Mouse (Mus musculus): ENCODE results near the gene 1700020L24Rik. TPM values are rescaled to one million over a fixed set of nuclear protein-coding genes. Genes with fewer than 3 reads are reported as not detected.

The 1700020L24Rik gene
- polyA plus RNA-seq, 1 experiment from 2014 or later: 1.4 TPM

- H3K4me3 ChIP-seq: peak overlapping the region; percentile 73
- peak overlapping the region; percentile 96 for H3K4me2 ChIP-seq
- peak overlapping the region; percentile 79 for H3K27ac ChIP-seq (replicated peaks)
- H3K9ac ChIP-seq: peak overlapping the region; percentile 83
- no peaks in the 10 kb centered on the region for H3K36me3 ChIP-seq
- peaks cover 44% of the 10 kb centered on the region for H3K4me1 ChIP-seq
- H3K27me3 ChIP-seq (replicated peaks): peaks cover 52% of the 10 kb centered on the region
- no peak for ATAC-seq (ENCODE audit: extremely low read depth, insufficient number of reproducible peaks, low FRiP score, low TSS enrichment)
- no peaks in the 10 kb centered on the region for H3K9me3 ChIP-seq
- WGBS: 28% methylated on average over 7 of the region's 7 CpGs
Measured at GRCm38 (mm10) chr11:83441235-83441634, 3.8 kb downstream of the 1700020L24Rik start.

- Histone ChIP-seq H3K36me3 (no peaks in the 10 kb centered on the region), H3K4me2 (peak overlapping the region; percentile 68), H3K4me1 (peaks cover 57% of the 10 kb centered on the region), H3K27me3 (replicated peaks) (peaks cover 57% of the 10 kb centered on the region), H3K4me3 (peak overlapping the region; percentile 36), H3K9ac (peak overlapping the region; percentile 56), H3K9me3 (no peaks in the 10 kb centered on the region), H3K27ac (replicated peaks) (no peak overlapping the region)
- 12% methylated on average over 29 of the region's 29 CpGs for WGBS
- ATAC-seq (ENCODE audit: extremely low read depth, insufficient number of reproducible peaks, low FRiP score, low TSS enrichment): no peak
Measured at GRCm38 (mm10) chr11:83442596-83443267, 5.3 kb downstream of the 1700020L24Rik start.

- H3K9me3 ChIP-seq: no peaks in the 10 kb centered on the region
- WGBS: 3% methylated on average over 7 of the region's 7 CpGs
- no peaks in the 10 kb centered on the region for H3K36me3 ChIP-seq
- no peak for ATAC-seq (ENCODE audit: extremely low read depth, insufficient number of reproducible peaks, low FRiP score, low TSS enrichment)
- H3K27ac ChIP-seq (replicated peaks): no peak overlapping the region
- H3K27me3 ChIP-seq (replicated peaks): peaks cover 57% of the 10 kb centered on the region
- H3K4me2 ChIP-seq: 0 out of 2 replicates have a peak overlapping the region, but pooled peaks have one; percentile 7
- no peak overlapping the region for H3K4me3 ChIP-seq
- no peak overlapping the region; the same call in 1 of the 2 replicates for H3K9ac ChIP-seq
- H3K4me1 ChIP-seq: peaks cover 68% of the 10 kb centered on the region
Measured at GRCm38 (mm10) chr11:83443824-83444223, 6.3 kb downstream of the 1700020L24Rik start.

- Histone ChIP-seq H3K9ac (peak overlapping the region; percentile 67), H3K4me3 (peak overlapping the region; percentile 37), H3K27ac (replicated peaks) (no peak overlapping the region), H3K27me3 (replicated peaks) (peaks cover 57% of the 10 kb centered on the region), H3K4me2 (peak overlapping the region; percentile 62), H3K9me3 (no peaks in the 10 kb centered on the region), H3K4me1 (peaks cover 79% of the 10 kb centered on the region), H3K36me3 (no peaks in the 10 kb centered on the region)
- ATAC-seq (ENCODE audit: extremely low read depth, insufficient number of reproducible peaks, low FRiP score, low TSS enrichment): no peak
- WGBS: 24% methylated on average over 19 of the region's 19 CpGs
Measured at GRCm38 (mm10) chr11:83445001-83445400, 7.5 kb downstream of the 1700020L24Rik start.

DNA sequence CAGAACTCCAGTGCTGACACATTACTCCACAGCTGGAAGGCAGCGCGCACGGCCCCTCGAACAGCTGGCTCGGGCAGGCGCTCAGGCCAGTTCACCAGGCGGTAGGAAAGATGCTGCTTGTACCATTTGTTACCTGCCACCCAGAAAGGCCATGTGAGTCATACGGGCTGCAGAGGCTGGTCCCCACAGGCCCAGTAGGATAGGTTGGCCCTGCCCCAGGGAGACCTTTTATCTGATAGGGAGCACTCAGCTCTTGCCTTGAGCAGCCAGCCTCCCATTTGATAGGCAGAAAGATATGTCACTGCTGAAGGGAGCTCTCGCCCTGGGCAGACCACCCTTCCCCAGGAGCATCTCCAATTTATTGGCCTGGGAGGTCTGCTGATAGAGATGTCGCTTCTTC is 10.1 kb downstream of the 1700020L24Rik start:
- Histone ChIP-seq H3K27ac (replicated peaks) (peak overlapping the region; percentile 75), H3K4me2 (no peak overlapping the region), H3K9me3 (no peaks in the 10 kb centered on the region), H3K4me3 (no peak overlapping the region), H3K4me1 (peaks cover 64% of the 10 kb centered on the region), H3K36me3 (0 out of 2 replicates have a peak, but pooled peaks cover 3% of the 10 kb centered on the region), H3K27me3 (replicated peaks) (peaks cover 48% of the 10 kb centered on the region), H3K9ac (peak overlapping the region; percentile 41; the same call in 1 of the 2 replicates)
- no peak for ATAC-seq (ENCODE audit: extremely low read depth, insufficient number of reproducible peaks, low FRiP score, low TSS enrichment)
- WGBS: 69% methylated on average over 10 of the region's 10 CpGs

DNA sequence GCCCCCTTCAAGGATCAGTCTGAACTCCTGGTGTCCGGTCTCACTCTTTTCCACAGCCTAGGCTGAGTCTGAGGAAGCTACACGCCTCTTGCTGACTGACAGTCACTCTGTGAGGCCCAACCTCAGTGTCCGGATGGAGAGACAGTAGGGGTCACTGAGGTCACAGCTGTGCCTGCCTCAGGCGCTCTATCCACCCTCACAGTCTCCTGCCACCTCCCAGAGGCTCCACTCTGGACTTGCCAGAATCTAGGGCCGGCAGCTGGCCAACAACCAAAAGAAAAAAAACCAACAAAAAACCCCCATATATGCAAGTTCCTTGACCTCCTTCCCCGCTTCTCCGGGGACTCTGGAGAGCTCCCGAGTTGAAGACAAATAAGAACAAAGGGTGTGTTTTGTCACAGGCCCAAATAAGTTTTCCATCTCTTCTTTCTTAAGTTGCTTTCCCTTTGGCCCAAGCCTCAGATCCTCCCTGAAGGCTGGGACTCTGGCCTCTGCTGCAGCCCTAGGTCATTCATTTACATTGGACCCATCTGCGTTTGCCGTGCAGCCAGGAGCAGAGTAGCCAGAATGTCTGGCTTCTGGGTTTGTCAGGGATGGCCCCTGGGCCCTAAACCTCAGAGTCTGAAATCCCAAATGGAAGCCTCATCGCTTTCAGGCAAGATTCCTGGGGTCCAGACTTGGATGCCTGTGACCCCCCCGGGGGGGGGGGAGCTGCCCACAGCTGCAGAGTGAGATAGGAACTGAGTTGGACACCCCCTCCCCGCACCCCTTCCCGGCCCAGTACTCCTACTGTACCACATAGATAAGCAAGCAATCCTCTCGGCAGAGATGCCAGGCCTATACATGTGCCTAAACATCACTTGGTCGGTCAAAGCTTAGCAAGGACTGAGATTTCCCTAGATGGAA is 10.8 kb downstream of the 1700020L24Rik start:
- ATAC-seq (ENCODE audit: extremely low read depth, insufficient number of reproducible peaks, low FRiP score, low TSS enrichment): no peak
- H3K9me3 ChIP-seq: no peaks in the 10 kb centered on the region
- peak overlapping the region; percentile 16; the same call in 1 of the 2 replicates for H3K4me2 ChIP-seq
- H3K27ac ChIP-seq (replicated peaks): peak overlapping the region; percentile 75
- WGBS: 29% methylated on average over 16 of the region's 16 CpGs
- H3K4me3 ChIP-seq: no peak overlapping the region
- H3K27me3 ChIP-seq (replicated peaks): peaks cover 42% of the 10 kb centered on the region
- peaks cover 58% of the 10 kb centered on the region for H3K4me1 ChIP-seq
- H3K36me3 ChIP-seq: 0 out of 2 replicates have a peak, but pooled peaks cover 3% of the 10 kb centered on the region
- H3K9ac ChIP-seq: peak overlapping the region; percentile 41

- peaks cover 53% of the 10 kb centered on the region for H3K4me1 ChIP-seq
Measured at GRCm38 (mm10) chr11:83448927-83449236, 11.4 kb downstream of the 1700020L24Rik start.

DNA sequence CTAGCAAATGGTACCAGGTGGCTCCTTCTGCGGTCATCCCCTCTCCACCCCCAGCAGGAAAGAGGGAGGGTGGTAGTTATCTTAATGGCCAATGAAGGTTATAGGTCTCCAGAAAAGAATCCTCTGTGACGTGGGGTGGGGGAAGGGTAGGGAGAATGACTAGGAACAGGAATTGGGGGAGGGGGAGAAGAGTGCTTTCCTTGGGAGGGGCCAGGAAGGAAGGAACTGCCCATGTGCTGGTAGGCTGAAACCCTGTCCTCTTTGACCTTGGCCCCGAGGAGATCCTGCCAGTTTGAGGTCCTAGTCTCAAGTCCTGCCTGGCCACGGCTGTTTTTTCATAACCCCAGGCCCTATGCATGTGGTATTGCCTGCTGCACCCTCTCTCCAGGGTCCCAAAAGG is 11.8 kb downstream of the 1700020L24Rik start:
- ATAC-seq (ENCODE audit: extremely low read depth, insufficient number of reproducible peaks, low FRiP score, low TSS enrichment): no peak
- WGBS: 32% methylated on average over 4 of the region's 4 CpGs

More at GRCm38 (mm10) chr11:83448927-83449236, 11.4 kb downstream of the 1700020L24Rik start:
- Histone ChIP-seq H3K27me3 (replicated peaks) (peaks cover 36% of the 10 kb centered on the region), H3K4me3 (no peak overlapping the region), H3K4me2 (peak overlapping the region; percentile 16; the same call in 1 of the 2 replicates), H3K27ac (replicated peaks) (peak overlapping the region; percentile 75), H3K9ac (0 out of 2 replicates have a peak overlapping the region, but pooled peaks have one; percentile 15), H3K36me3 (0 out of 2 replicates have a peak, but pooled peaks cover 3% of the 10 kb centered on the region), H3K9me3 (no peaks in the 10 kb centered on the region)
- peak; percentile 45 for ATAC-seq (ENCODE audit: extremely low read depth, insufficient number of reproducible peaks, low FRiP score, low TSS enrichment)

DNA sequence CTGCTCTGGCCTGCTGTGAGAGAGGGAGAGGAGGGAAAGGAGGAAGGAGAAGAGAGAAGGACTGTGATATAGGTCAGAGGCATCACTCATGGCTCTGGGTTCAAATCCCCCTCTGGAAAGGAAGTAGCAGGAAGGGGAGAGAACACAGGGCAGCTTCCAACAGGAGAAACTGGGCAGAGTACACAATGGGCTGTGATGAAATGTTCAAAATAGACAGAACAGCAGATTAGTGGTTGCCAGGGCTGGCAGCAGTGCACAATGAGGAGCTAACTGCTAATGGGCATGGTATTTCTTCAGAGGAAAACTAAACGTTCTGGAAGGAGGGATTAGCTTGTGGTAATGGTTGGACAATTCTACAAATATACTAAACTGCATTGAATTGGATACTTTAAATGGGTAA is 13.1 kb downstream of the 1700020L24Rik start:
- H3K36me3 ChIP-seq: 0 out of 2 replicates have a peak, but pooled peaks cover 3% of the 10 kb centered on the region
- no peak overlapping the region for H3K27ac ChIP-seq (replicated peaks)
- peaks cover 58% of the 10 kb centered on the region for H3K4me1 ChIP-seq
- no peak overlapping the region for H3K9ac ChIP-seq
- no peak overlapping the region for H3K4me2 ChIP-seq
- WGBS: 30% methylated on average over 1 of the region's 1 CpGs
- H3K4me3 ChIP-seq: no peak overlapping the region
- no peak for ATAC-seq (ENCODE audit: extremely low read depth, insufficient number of reproducible peaks, low FRiP score, low TSS enrichment)
- peaks cover 19% of the 10 kb centered on the region for H3K27me3 ChIP-seq (replicated peaks)
- H3K9me3 ChIP-seq: no peaks in the 10 kb centered on the region

More for the DNA sequence above, 11.8 kb downstream of the 1700020L24Rik start:
- Histone ChIP-seq H3K4me3 (no peak overlapping the region), H3K9ac (0 out of 2 replicates have a peak overlapping the region, but pooled peaks have one; percentile 33), H3K4me1 (peaks cover 53% of the 10 kb centered on the region), H3K36me3 (0 out of 2 replicates have a peak, but pooled peaks cover 3% of the 10 kb centered on the region), H3K27me3 (replicated peaks) (peaks cover 32% of the 10 kb centered on the region), H3K4me2 (no peak overlapping the region), H3K27ac (replicated peaks) (peak overlapping the region; percentile 75), H3K9me3 (no peaks in the 10 kb centered on the region)

- H3K27ac ChIP-seq (replicated peaks): no peak overlapping the region
- no peak overlapping the region for H3K4me3 ChIP-seq
- H3K27me3 ChIP-seq (replicated peaks): peaks cover 17% of the 10 kb centered on the region
- no peak for ATAC-seq (ENCODE audit: extremely low read depth, insufficient number of reproducible peaks, low FRiP score, low TSS enrichment)
- no peak overlapping the region for H3K9ac ChIP-seq
- H3K9me3 ChIP-seq: no peaks in the 10 kb centered on the region
- 83% methylated on average over 10 of the region's 10 CpGs for WGBS
- H3K36me3 ChIP-seq: 0 out of 2 replicates have a peak, but pooled peaks cover 3% of the 10 kb centered on the region
- H3K4me2 ChIP-seq: no peak overlapping the region
- H3K4me1 ChIP-seq: peaks cover 64% of the 10 kb centered on the region
Measured at GRCm38 (mm10) chr11:83451281-83451680, 13.8 kb downstream of the 1700020L24Rik start.

GRCm38 (mm10) chr11:83454548-83454947 is 17.1 kb downstream of the 1700020L24Rik start:
- ATAC-seq (ENCODE audit: extremely low read depth, insufficient number of reproducible peaks, low FRiP score, low TSS enrichment): no peak
- peaks cover 15% of the 10 kb centered on the region for H3K27me3 ChIP-seq (replicated peaks)
- no peaks in the 10 kb centered on the region for H3K9me3 ChIP-seq
- 0 out of 2 replicates have a peak, but pooled peaks cover 3% of the 10 kb centered on the region for H3K36me3 ChIP-seq
- 3% methylated on average over 4 of the region's 4 CpGs for WGBS
- no peak overlapping the region for H3K4me3 ChIP-seq
- H3K9ac ChIP-seq: peak overlapping the region; percentile 4; the same call in 1 of the 2 replicates
- H3K4me1 ChIP-seq: peaks cover 54% of the 10 kb centered on the region
- H3K27ac ChIP-seq (replicated peaks): peak overlapping the region; percentile 30
- peak overlapping the region; percentile 33 for H3K4me2 ChIP-seq

Data from heart, embryonic 13.5 days (tissue).